Mouse (Mus musculus) liver, adult 2 months (tissue): ENCODE measurements at regions not wholly inside any gene's neighbourhood (a gene's known extent, or its start where the extent isn't known, plus 50 kb on each side); places are given as distances from the start of the nearest gene placed in this dataset.

ENCODE experiments used
- DNase-seq: peaks from one replicate; pipeline ENCODE4 v3.0.0-alpha.2; 2011; ENCODE audit warnings: low read depth, low spot score; ENCODE audit errors: extremely low read depth
- H3K27ac ChIP-seq: fragments of 200-500 bp; replicated peaks from 2 replicates; pipeline ENCODE4 v1.5.1; 2012; ENCODE audit warnings: low read depth, mild to moderate bottlenecking, control low read depth, inconsistent platforms, low read length; ENCODE audit not compliant: insufficient read depth
- H3K27me3 ChIP-seq: fragments of 200-500 bp; 2 replicates; pipeline ENCODE4 v1.6.1; 2012; ENCODE audit warnings: mild to moderate bottlenecking, moderate library complexity, low read length, inconsistent platforms; ENCODE audit not compliant: control insufficient read depth, insufficient read depth
- H3K36me3 ChIP-seq: fragments of 200-500 bp; 2 replicates; pipeline ENCODE4 v1.6.1; 2012; ENCODE audit warnings: low read length, inconsistent platforms; ENCODE audit not compliant: control insufficient read depth, insufficient read depth
- H3K4me1 ChIP-seq: fragments of 200-500 bp; 2 replicates; pipeline ENCODE4 v1.6.1; 2011; ENCODE audit warnings: low read length; ENCODE audit not compliant: control insufficient read depth, insufficient read depth
- H3K4me3 ChIP-seq: fragments of 200-500 bp; 2 replicates; pipeline ENCODE4 v1.5.1; 2011; ENCODE audit warnings: low read depth, mild to moderate bottlenecking, control low read depth, low read length, moderate library complexity; ENCODE audit not compliant: insufficient read depth
- H3K79me2 ChIP-seq: fragments of 200-500 bp; 2 replicates; pipeline ENCODE4 v1.6.1; 2012; ENCODE audit warnings: inconsistent platforms, mild to moderate bottlenecking, low read length, moderate library complexity; ENCODE audit not compliant: control insufficient read depth, insufficient read depth
- H3K9ac ChIP-seq: fragments of 200-500 bp; 2 replicates; pipeline ENCODE4 v1.6.1; 2012; ENCODE audit warnings: low read depth, mild to moderate bottlenecking, control low read depth, inconsistent platforms, low read length
- CTCF ChIP-seq: fragments of 200-500 bp; IDR thresholded peaks from 2 replicates; pipeline ENCODE4 v1.5.1; 2011; ENCODE audit warnings: low read depth, low read length, control low read depth
- POLR2A ChIP-seq: fragments of 200-500 bp; IDR thresholded peaks from 2 replicates; pipeline ENCODE4 v1.6.1; 2011; ENCODE audit warnings: low read length, control low read depth; ENCODE audit not compliant: insufficient read depth; ENCODE audit errors: extremely low read depth
- WGBS: fragments of 180-500 bp; shearing (Covaris S2); methylation state at CpG from one replicate; pipeline ENCODE4 v1.1.7; 2018; 5-methylcytosine and 5-hydroxymethylcytosine counted together

- H3K27me3 ChIP-seq, result no peaks in the 10 kb centered on the region
- H3K36me3 ChIP-seq, result no peaks in the 10 kb centered on the region
- H3K79me2 ChIP-seq, result no peaks in the 10 kb centered on the region
- H3K4me3 ChIP-seq, result no peak overlapping the region
- H3K27ac ChIP-seq, result no peak overlapping the region
- WGBS, result 26% methylated on average over 6 of the region's 6 CpGs
- DNase-seq, result peak; percentile 87
- TF ChIP-seq CTCF (no peak), POLR2A (no peak)
- H3K9ac ChIP-seq, result no peak overlapping the region
- H3K4me1 ChIP-seq, result peaks cover 30% of the 10 kb centered on the region
Observed at GRCm38 (mm10) chr4:53318181-53318580, 122.0 kb upstream of the Slc44a1 start.

GRCm38 (mm10) chr4:53317453-53317824 lies 122.8 kb upstream of the Slc44a1 start:
- H3K79me2 ChIP-seq, result no peaks in the 10 kb centered on the region
- 64% methylated on average over 7 of the region's 7 CpGs for WGBS
- H3K27me3 ChIP-seq, result no peaks in the 10 kb centered on the region
- no peak overlapping the region for H3K9ac ChIP-seq
- no peak overlapping the region for H3K4me3 ChIP-seq
- H3K4me1 ChIP-seq, result peaks cover 30% of the 10 kb centered on the region
- H3K36me3 ChIP-seq, result no peaks in the 10 kb centered on the region
- DNase-seq, result peak; percentile 32
- peak overlapping the region; percentile 58 for H3K27ac ChIP-seq
- TF ChIP-seq POLR2A, result no peak
- TF ChIP-seq CTCF, result no peak

- peak; percentile 82 for DNase-seq
- 41% methylated on average over 14 of the region's 14 CpGs for WGBS
- TF ChIP-seq POLR2A, result no peak
- no peak for TF ChIP-seq CTCF
Observed at GRCm38 (mm10) chr4:53316796-53317452, 123.3 kb upstream of the Slc44a1 start.

GRCm38 (mm10) chr4:53315876-53316762 lies 124.1 kb upstream of the Slc44a1 start:
- DNase-seq, result peak; percentile 74
- no peak overlapping the region for H3K9ac ChIP-seq
- H3K79me2 ChIP-seq, result no peaks in the 10 kb centered on the region
- no peaks in the 10 kb centered on the region for H3K36me3 ChIP-seq
- H3K27me3 ChIP-seq, result no peaks in the 10 kb centered on the region
- H3K27ac ChIP-seq, result peak overlapping the region; percentile 75
- no peak overlapping the region for H3K4me3 ChIP-seq
- TF ChIP-seq CTCF (no peak), POLR2A (no peak)
- H3K4me1 ChIP-seq, result peaks cover 30% of the 10 kb centered on the region
- WGBS, result 50% methylated on average over 13 of the region's 13 CpGs

More at GRCm38 (mm10) chr4:53316796-53317452, 123.3 kb upstream of the Slc44a1 start:
- Histone ChIP-seq H3K27ac (peak overlapping the region; percentile 58), H3K36me3 (no peaks in the 10 kb centered on the region), H3K79me2 (no peaks in the 10 kb centered on the region), H3K27me3 (no peaks in the 10 kb centered on the region), H3K4me3 (no peak overlapping the region), H3K9ac (no peak overlapping the region), H3K4me1 (peaks cover 30% of the 10 kb centered on the region)

- DNase-seq, result peak; percentile 68
- TF ChIP-seq POLR2A (no peak), CTCF (no peak)
- WGBS, result 28% methylated on average over 7 of the region's 7 CpGs
- Histone ChIP-seq H3K36me3 (no peaks in the 10 kb centered on the region), H3K9ac (no peak overlapping the region), H3K79me2 (no peaks in the 10 kb centered on the region), H3K27ac (peak overlapping the region; percentile 75), H3K4me1 (peaks cover 30% of the 10 kb centered on the region), H3K4me3 (no peak overlapping the region), H3K27me3 (no peaks in the 10 kb centered on the region)
Observed at GRCm38 (mm10) chr4:53315121-53315875, 124.9 kb upstream of the Slc44a1 start.
